Mouse (Mus musculus) embryonic facial prominence, embryonic 11.5 days (tissue): ENCODE measurements around the gene Cirbp. TPM values are rescaled to one million over a fixed set of nuclear protein-coding genes. Genes with fewer than 3 reads are reported as not detected.

Experiments
- ATAC-seq: fragments of 200-750 bp; cut with Nextera tagmentation; replicated peaks from 2 replicates; pipeline ENCODE4 v1.8.0; 2017; ENCODE audit warnings: low read depth; ENCODE audit not compliant: insufficient number of reproducible peaks, low FRiP score, low TSS enrichment
- DNase-seq: peaks from one replicate; pipeline ENCODE4 v3.0.0-alpha.2; 2015; ENCODE audit warnings: low spot score
- H3K27ac ChIP-seq: fragments of 300-500 bp; sonication (generic); replicated peaks from 2 replicates; pipeline ENCODE4 v1.5.1; 2014; ENCODE audit warnings: mild to moderate bottlenecking, low read depth, low read length, control low read depth
- H3K27me3 ChIP-seq: fragments of 300-500 bp; sonication (generic); 2 replicates; pipeline ENCODE4 v1.6.1; 2014; ENCODE audit warnings: mild to moderate bottlenecking, low read length, moderate library complexity, mixed read lengths; ENCODE audit not compliant: control insufficient read depth, insufficient read depth
- H3K36me3 ChIP-seq: fragments of 300-500 bp; sonication (generic); replicated peaks from 2 replicates; pipeline ENCODE4 v1.6.1; 2014; ENCODE audit warnings: low read depth, mild to moderate bottlenecking, low read length, moderate library complexity, mixed read lengths; ENCODE audit not compliant: control insufficient read depth, insufficient read depth
- H3K4me1 ChIP-seq: fragments of 300-500 bp; sonication (generic); 2 replicates; pipeline ENCODE4 v1.6.1; 2014; ENCODE audit warnings: low read length, mixed read lengths; ENCODE audit not compliant: control insufficient read depth, insufficient read depth
- H3K4me2 ChIP-seq: fragments of 300-500 bp; sonication (generic); 2 replicates; pipeline ENCODE4 v1.6.1; 2014; ENCODE audit warnings: low read depth, mild to moderate bottlenecking, control low read depth, low read length, moderate library complexity
- H3K4me3 ChIP-seq: fragments of 300-500 bp; sonication (generic); 2 replicates; pipeline ENCODE4 v1.5.1; 2014; ENCODE audit warnings: low read depth, low read length, control low read depth
- H3K9ac ChIP-seq: fragments of 300-500 bp; sonication (generic); replicated peaks from 2 replicates; pipeline ENCODE4 v1.6.1; 2014; ENCODE audit warnings: mild to moderate bottlenecking, control low read depth, low read length
- H3K9me3 ChIP-seq: fragments of 300-500 bp; sonication (generic); replicated peaks from 2 replicates; pipeline ENCODE4 v1.6.1; 2016; ENCODE audit warnings: mild to moderate bottlenecking, low read length, inconsistent platforms, mixed read lengths; ENCODE audit not compliant: control insufficient read depth
- WGBS: fragments of 180-500 bp; shearing (Covaris S2); extraction: QIAGEN DNeasy Blood & Tissue Kit; methylation state at CpG from one replicate; pipeline ENCODE4 v1.1.7; 2014; 5-methylcytosine and 5-hydroxymethylcytosine counted together
- polyA plus RNA-seq: library from polyadenylated mRNA; unstranded; fragments of >200 nt; fragmentation: Nextera tagmentation; extraction: Ambion mirVana; gene quantifications from 2 replicates; pipeline ENCODE4 v1.2.1, GENCODE M21; 2014

Gene Cirbp
- polyA plus RNA-seq, 1 experiment from 2014 or later: 77.8 TPM

- peaks cover 13% of the 10 kb centered on the region for H3K36me3 ChIP-seq
- H3K9me3 ChIP-seq: no peaks in the 10 kb centered on the region
- no peak overlapping the region for H3K27ac ChIP-seq
- no peaks in the 10 kb centered on the region for H3K27me3 ChIP-seq
- 0 out of 2 replicates have a peak overlapping the region, but pooled peaks have one; percentile 3 for H3K4me3 ChIP-seq
- no peak overlapping the region for H3K9ac ChIP-seq
- no peak overlapping the region for H3K4me2 ChIP-seq
- H3K4me1 ChIP-seq: no peaks in the 10 kb centered on the region; the same call in 1 of the 2 replicates
- WGBS: 78% methylated on average over 20 of the region's 20 CpGs
- ATAC-seq (no peak), DNase-seq (peak; percentile 79)
These were observed 20.6 kb upstream of the Cirbp start for GRCm38 (mm10) chr10:80144864-80145838.

DNA sequence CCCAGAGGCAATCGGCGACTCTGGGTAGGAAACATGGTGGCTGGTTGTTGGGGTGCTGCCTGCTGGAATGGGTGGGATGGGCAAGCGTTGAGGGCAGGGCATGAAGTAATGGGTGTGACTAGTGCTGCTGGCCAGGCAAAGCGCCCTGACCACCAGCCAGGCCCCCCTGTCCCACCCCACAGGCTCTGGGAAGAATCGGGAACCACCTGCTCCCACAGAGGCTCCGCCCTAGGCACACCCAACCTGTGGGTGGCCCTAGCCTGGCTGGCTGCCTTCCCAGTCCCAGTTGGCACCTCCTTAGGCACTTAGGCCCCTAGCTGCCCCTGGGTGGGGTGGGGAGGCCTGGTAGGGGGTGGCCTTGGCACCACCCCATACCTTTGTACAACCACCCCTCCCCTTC lies 19.9 kb upstream of the Cirbp start:
- H3K9me3 ChIP-seq: no peaks in the 10 kb centered on the region
- H3K9ac ChIP-seq: no peak overlapping the region
- WGBS: 93% methylated on average over 6 of the region's 6 CpGs
- no peak overlapping the region for H3K4me2 ChIP-seq
- no peak for DNase-seq
- no peaks in the 10 kb centered on the region for H3K27me3 ChIP-seq
- no peak for ATAC-seq
- H3K27ac ChIP-seq: no peak overlapping the region
- H3K4me3 ChIP-seq: no peak overlapping the region
- H3K36me3 ChIP-seq: peaks cover 13% of the 10 kb centered on the region
- no peaks in the 10 kb centered on the region; the same call in 1 of the 2 replicates for H3K4me1 ChIP-seq

DNA sequence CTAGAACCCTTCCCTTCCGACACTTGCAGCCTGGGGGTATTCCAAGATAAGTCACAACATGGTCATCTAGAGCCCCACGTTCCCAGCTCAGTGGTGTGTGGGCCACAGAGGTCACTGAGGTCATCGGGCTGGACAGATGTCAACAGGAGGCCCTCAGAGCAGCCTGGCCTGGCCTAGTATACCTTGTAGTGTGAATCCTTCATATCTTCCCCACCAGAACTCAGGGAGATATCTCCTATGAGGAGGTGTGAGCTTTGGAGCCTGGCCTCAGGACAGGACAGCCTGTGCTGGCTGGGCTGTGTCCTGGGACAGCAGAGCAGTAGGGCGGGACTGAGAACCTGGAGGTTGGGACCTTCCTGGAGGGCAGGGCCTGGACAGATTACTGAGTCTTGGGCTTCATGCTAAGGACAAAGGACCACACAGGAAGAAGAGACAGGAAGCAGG lies 19.2 kb upstream of the Cirbp start:
- H3K4me1 ChIP-seq: no peaks in the 10 kb centered on the region; the same call in 1 of the 2 replicates
- DNase-seq (no peak), ATAC-seq (no peak)
- H3K27ac ChIP-seq: no peak overlapping the region
- peaks cover 16% of the 10 kb centered on the region for H3K36me3 ChIP-seq
- H3K4me3 ChIP-seq: no peak overlapping the region
- no peaks in the 10 kb centered on the region for H3K9me3 ChIP-seq
- WGBS: 60% methylated on average over 4 of the region's 4 CpGs
- no peaks in the 10 kb centered on the region for H3K27me3 ChIP-seq
- H3K4me2 ChIP-seq: no peak overlapping the region
- H3K9ac ChIP-seq: no peak overlapping the region; the same call in 1 of the 2 replicates

GRCm38 (mm10) chr10:80147146-80147718 lies 18.6 kb upstream of the Cirbp start:
- no peaks in the 10 kb centered on the region; the same call in 1 of the 2 replicates for H3K4me1 ChIP-seq
- peaks cover 17% of the 10 kb centered on the region for H3K36me3 ChIP-seq

DNA sequence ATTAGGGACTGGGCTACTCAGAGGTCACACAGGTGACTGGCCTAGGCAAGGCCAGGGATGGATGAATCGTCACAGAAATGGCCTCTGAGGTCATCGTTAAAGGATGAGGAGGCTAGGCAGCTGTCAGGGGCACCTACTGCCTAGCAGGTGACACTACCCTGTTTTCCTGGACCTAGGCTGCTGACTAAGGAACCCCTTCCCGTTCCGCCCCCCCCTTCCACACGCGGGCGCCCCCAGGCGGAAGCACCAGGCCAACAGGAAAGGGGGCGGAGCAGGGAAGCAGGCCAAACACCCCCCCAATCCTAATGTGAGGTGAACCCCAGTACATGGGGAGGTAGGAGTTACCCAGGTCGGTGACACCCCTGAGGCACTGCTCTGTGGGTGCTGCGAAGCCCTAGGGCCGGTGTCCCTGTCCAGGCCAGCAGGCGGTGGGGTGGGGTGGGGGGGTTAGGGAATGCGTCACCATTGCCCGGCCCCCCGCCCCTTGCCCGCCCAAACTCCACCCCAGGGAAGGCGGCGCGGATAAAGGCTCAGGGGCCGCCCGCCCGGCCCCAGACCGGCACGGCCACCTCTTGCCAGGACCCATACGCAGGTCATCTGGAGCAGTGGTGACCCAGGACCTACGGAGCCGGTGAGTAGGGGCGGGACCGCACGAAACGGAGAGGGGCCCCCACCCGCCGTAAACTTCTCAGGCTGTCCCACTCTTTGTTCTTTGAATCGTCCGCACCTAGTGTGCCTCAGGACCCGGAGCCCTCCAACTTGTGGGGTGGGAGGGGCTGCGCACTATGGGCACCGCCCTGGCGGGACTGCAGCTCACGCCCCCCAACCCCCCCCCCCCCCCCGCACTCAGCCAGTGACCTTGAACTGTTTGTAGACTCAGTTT lies 17.8 kb upstream of the Cirbp start, which contains the start of gene Midn:
Midn (plus strand) TSS at position 554 of the 883 bp plus-strand sequence.
- Histone ChIP-seq H3K27me3 (no peaks in the 10 kb centered on the region), H3K9me3 (no peaks in the 10 kb centered on the region), H3K4me3 (peak within 1 kb of the TSS; percentile 100), H3K36me3 (peaks cover 23% of the 10 kb centered on the region), H3K4me1 (peaks cover 6% of the 10 kb centered on the region), H3K4me2 (peak within 1 kb of the TSS; percentile 99), H3K27ac (peak within 1 kb of the TSS; percentile 99), H3K9ac (peak within 1 kb of the TSS; percentile 98)
- under 1% methylated on average over 32 of the region's 42 CpGs for WGBS
- peak; percentile 39 for ATAC-seq
- DNase-seq: peak; percentile 77

More at GRCm38 (mm10) chr10:80147146-80147718, 18.6 kb upstream of the Cirbp start:
- H3K27ac ChIP-seq: peak overlapping the region; percentile 99; the same call in 1 of the 2 replicates
- H3K27me3 ChIP-seq: no peaks in the 10 kb centered on the region
- DNase-seq (no peak), ATAC-seq (no peak)
- peak overlapping the region; percentile 100; the same call in 1 of the 2 replicates for H3K4me3 ChIP-seq
- no peak overlapping the region; the same call in 1 of the 2 replicates for H3K9ac ChIP-seq
- no peaks in the 10 kb centered on the region for H3K9me3 ChIP-seq
- no peak overlapping the region for H3K4me2 ChIP-seq
- 84% methylated on average over 5 of the region's 5 CpGs for WGBS

GRCm38 (mm10) chr10:80148610-80149290 lies 17.0 kb upstream of the Cirbp start:
- DNase-seq: peak; percentile 94
- WGBS: under 1% methylated on average over 55 of the region's 57 CpGs
- H3K36me3 ChIP-seq: peaks cover 26% of the 10 kb centered on the region

More at GRCm38 (mm10) chr10:80148610-80149290, 17.0 kb upstream of the Cirbp start:
- H3K27me3 ChIP-seq: no peaks in the 10 kb centered on the region
- peaks cover 8% of the 10 kb centered on the region for H3K4me1 ChIP-seq
- peak overlapping the region; percentile 98 for H3K9ac ChIP-seq
- peak overlapping the region; percentile 99 for H3K4me2 ChIP-seq
- peak overlapping the region; percentile 100 for H3K4me3 ChIP-seq
- no peaks in the 10 kb centered on the region for H3K9me3 ChIP-seq
- peak overlapping the region; percentile 99 for H3K27ac ChIP-seq
- peak; percentile 11 for ATAC-seq
